Mouse (Mus musculus): ENCODE data around the gene Ankrd35.
A peak's percentile ranks its signal among the peaks of the same experiment; 100 is the strongest.
"Not testable (repeated sequence)": the region's sequence is repeated elsewhere in the genome, so short reads cannot be mapped to it uniquely, and the experiment has no call there.

Gene Ankrd35

GRCm38 (mm10) chr3:96674442-96674841, 4.5 kb downstream of the Ankrd35 start:
- no peak for DNase-seq

DNA sequence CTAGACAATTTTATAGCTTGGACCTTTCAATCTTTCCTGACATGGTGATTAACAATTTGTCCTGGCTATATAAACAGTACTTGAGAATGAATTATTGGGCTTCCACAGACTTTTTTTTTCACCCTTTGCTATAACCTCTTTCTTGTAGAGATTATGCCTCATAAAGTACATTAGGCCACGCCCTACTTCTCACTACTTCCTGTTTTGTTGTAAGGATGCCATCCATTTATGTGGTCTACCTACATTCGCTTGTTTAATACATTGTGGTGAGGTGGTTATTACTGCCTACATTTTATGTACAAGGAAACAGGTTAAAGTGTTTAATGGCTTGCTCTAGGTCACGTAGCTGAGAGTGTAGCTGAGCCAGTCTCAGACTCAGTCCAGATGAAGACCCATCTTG, 5.2 kb downstream of the Ankrd35 start:
- no peak for DNase-seq

GRCm38 (mm10) chr3:96675690-96676089, 5.8 kb downstream of the Ankrd35 start:
- no peak for DNase-seq

DNA sequence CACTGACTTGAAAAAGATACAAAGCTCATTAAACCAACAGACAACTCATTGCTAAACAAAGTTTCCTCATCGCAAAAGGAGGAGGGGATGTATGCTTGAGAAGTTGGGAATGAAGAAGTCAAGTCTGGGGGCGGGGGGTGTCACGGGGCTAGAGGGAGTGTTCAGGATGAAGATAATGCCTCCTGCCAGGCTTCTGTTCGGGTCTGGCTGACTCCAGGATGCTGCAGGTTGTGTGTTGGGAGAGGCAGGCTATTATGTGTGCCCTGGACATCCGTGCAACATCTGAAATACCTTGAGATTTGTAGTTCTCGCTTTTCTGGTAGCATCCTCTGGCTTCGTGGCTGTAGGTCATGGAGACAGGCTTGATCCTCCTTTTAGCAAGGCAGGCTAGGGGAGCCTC, 8.5 kb downstream of the Ankrd35 start:
- DNase-seq: no peak

GRCm38 (mm10) chr3:96679159-96679674, 9.3 kb downstream of the Ankrd35 start:
- peak; percentile 84 for DNase-seq

GRCm38 (mm10) chr3:96680269-96680956, 10.5 kb downstream of the Ankrd35 start:
- peak; percentile 72 for DNase-seq

- DNase-seq: peak; percentile 81
These were observed 13.6 kb downstream of the Ankrd35 start for GRCm38 (mm10) chr3:96683496-96683895.

- peak; percentile 93 for DNase-seq
These were observed 14.4 kb downstream of the Ankrd35 start for GRCm38 (mm10) chr3:96684151-96684821.

GRCm38 (mm10) chr3:96684822-96685156, 14.9 kb downstream of the Ankrd35 start:
- no peak for DNase-seq

GRCm38 (mm10) chr3:96686057-96686456, 16.1 kb downstream of the Ankrd35 start:
- not testable (repeated sequence) for DNase-seq

- no peak for DNase-seq
These were observed 18.9 kb downstream of the Ankrd35 start for GRCm38 (mm10) chr3:96688854-96689253.

DNA sequence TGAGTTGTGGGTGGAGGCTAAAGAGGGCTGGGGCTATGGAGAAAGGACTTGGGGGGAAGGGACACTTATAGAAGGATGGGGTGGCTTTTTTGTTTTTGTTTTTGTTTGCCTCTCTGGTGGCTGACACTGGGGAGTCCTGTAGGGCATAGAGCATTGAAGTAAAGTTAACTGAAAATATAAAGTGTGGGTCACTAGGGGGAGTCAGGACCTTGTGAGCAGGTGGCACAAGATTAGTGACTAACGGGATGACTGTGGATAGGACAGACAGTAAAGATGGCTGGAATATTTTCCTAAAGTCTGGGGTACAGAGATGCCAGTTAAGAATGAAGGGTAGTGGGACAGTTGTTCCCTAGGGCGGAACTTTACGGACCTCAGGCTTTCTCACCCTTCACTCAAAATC, 20.4 kb downstream of the Ankrd35 start:
- DNase-seq: no peak

- peak; percentile 91 for DNase-seq
These were observed 22.6 kb downstream of the Ankrd35 start for GRCm38 (mm10) chr3:96692506-96692905.

DNA sequence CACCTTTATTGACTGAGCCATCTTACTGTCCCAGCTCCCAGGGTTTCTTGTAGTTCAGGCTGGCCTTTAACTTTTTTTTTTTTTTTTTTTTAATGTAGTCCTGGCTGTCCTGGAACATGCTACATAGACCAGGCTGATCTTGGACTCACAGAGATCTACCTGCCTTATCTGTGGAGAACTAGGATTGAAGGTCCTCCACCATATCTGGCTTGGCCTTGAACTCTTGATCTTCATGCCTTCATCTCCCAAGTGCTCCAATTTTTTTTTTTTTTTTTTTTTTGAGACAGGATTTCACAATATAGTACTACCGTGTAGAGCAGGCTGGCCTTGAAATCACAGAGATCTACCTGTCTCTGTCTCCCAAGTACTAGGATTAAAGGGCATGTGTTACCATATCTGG, 23.6 kb downstream of the Ankrd35 start:
- no peak for DNase-seq

GRCm38 (mm10) chr3:96696198-96696765, 26.4 kb downstream of the Ankrd35 start, which contains the start of gene Pias3:
Gene Pias3, plus strand, starts transcription at chr3:96696384.
- peak; percentile 99 for DNase-seq

GRCm38 (mm10) chr3:96696766-96697732, 27.1 kb downstream of the Ankrd35 start:
- DNase-seq: peak; percentile 100

DNA sequence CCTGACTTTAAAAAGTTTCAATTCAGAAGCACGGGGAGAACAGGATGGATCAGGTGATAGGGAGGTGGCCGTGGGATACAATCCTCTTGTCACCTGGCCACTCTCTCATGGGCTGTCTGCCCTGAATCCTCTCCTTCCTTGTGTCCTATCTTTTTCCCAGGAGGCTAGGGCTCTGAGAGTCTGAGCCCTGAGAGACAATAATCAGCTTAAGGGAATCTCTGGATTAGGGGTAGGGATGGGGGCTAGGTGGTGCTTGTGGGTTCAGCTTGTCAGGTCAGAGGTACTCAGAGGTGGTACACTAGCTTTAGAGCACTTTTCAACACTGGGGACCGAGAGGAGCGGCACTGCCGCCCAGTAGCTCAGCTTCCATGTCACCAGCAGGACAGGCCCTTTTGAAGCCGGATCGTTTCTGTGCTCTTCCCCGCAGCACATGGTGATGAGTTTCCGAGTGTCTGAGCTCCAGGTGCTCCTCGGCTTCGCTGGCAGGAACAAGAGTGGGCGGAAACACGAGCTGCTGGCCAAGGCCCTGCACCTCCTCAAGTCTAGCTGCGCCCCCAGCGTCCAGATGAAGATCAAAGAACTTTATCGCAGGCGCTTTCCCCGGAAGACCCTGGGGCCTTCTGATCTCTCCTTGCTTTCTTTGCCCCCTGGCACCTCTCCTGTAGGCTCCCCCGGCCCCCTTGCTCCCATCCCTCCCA, 29.2 kb downstream of the Ankrd35 start:
- DNase-seq: no peak

DNA sequence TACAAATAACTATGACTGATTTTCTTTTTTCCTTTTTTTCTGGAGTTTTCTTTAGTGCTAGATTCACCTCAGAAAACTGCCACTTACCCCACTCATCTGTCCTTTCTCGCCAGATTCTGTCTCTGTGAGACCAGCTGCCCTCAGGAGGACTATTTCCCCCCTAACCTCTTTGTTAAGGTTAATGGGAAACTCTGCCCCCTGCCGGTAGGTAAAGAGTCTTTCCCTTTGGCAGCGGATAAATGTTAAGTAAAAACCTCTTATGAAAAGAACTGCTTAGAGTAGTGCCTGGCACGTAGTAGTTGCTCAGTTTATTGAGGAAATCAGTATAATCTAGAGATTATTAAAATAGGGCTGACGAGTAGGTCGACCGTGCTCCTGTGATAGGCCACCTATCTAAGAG, 30.4 kb downstream of the Ankrd35 start:
- no peak for DNase-seq

GRCm38 (mm10) chr3:96701003-96701402, 31.1 kb downstream of the Ankrd35 start:
- DNase-seq: no peak

GRCm38 (mm10) chr3:96704778-96705177, 34.8 kb downstream of the Ankrd35 start:
- peak; percentile 91 for DNase-seq

DNA sequence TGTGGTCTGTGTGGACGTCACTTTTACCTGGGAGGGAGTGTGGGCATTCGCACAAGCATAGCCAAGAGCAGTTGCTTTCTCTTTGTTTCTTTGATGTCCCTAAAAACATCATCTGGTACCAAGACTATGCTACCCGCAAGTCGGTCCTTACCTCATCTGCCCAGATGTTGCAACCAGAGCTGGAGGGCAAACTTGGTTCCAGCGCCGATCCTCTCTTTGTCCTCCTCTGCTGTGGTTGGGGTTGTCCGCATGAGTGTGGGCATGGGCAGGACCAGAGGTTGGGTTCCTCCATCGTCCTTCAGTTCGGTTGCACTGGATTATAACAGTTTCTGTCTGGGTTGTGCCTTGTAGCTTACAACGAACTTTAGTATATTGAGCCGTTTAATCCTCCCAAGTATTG, 36.3 kb downstream of the Ankrd35 start:
- DNase-seq: peak; percentile 87

- DNase-seq: peak; percentile 91
These were observed 37.1 kb downstream of the Ankrd35 start for GRCm38 (mm10) chr3:96706984-96707383.
